Mouse (Mus musculus) liver, postnatal 0 days (tissue): ENCODE measurements at regions not wholly inside any gene's neighbourhood (a gene's known extent, or its start where the extent isn't known, plus 50 kb on each side); places are given as distances from the start of the nearest gene placed in this dataset.

Source experiments
- CTCF ChIP-seq: sonication (generic); IDR thresholded peaks from 2 replicates; pipeline ENCODE4 v1.5.1; 2016; ENCODE audit warnings: antibody characterized with exemption, low read depth
- EP300 ChIP-seq: IDR thresholded peaks from 2 replicates; pipeline ENCODE4 v1.6.1; 2016; ENCODE audit warnings: antibody characterized with exemption, low read depth, mild to moderate bottlenecking

DNA sequence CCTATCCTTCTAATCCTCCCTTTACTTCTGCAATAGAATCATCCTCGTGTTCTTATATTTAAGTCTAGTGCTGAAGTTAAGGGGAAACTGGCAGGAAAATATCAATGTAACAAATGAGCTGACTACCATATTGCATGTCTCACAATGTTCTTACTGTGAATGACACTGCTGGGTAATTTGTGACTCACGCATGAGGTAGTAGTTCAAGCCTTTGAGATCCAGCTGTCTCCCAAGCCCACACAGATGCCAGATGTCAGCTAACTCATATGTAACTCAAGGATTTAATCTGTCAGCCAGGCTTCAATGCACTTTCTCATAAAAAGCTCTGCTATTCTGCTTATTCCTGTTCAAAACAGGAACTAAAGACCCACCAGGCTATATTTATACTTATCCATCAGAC lies 204.6 kb upstream of the Bet1 start:
- TF ChIP-seq CTCF: no peak
- TF ChIP-seq EP300: no peak
